Mouse (Mus musculus) embryonic facial prominence, embryonic 11.5 days (tissue): ENCODE measurements around the gene Anxa9. TPM values are rescaled to one million over a fixed set of nuclear protein-coding genes. Genes with fewer than 3 reads are reported as not detected.

Source experiments
- ATAC-seq: fragments of 200-750 bp; cut with Nextera tagmentation; replicated peaks from 2 replicates; pipeline ENCODE4 v1.8.0; 2017; ENCODE audit warnings: low read depth; ENCODE audit not compliant: insufficient number of reproducible peaks, low FRiP score, low TSS enrichment
- DNase-seq: peaks from one replicate; pipeline ENCODE4 v3.0.0-alpha.2; 2015; ENCODE audit warnings: low spot score
- H3K27ac ChIP-seq: fragments of 300-500 bp; sonication (generic); replicated peaks from 2 replicates; pipeline ENCODE4 v1.5.1; 2014; ENCODE audit warnings: mild to moderate bottlenecking, low read depth, low read length, control low read depth
- H3K27me3 ChIP-seq: fragments of 300-500 bp; sonication (generic); 2 replicates; pipeline ENCODE4 v1.6.1; 2014; ENCODE audit warnings: mild to moderate bottlenecking, low read length, moderate library complexity, mixed read lengths; ENCODE audit not compliant: control insufficient read depth, insufficient read depth
- H3K36me3 ChIP-seq: fragments of 300-500 bp; sonication (generic); replicated peaks from 2 replicates; pipeline ENCODE4 v1.6.1; 2014; ENCODE audit warnings: low read depth, mild to moderate bottlenecking, low read length, moderate library complexity, mixed read lengths; ENCODE audit not compliant: control insufficient read depth, insufficient read depth
- H3K4me1 ChIP-seq: fragments of 300-500 bp; sonication (generic); 2 replicates; pipeline ENCODE4 v1.6.1; 2014; ENCODE audit warnings: low read length, mixed read lengths; ENCODE audit not compliant: control insufficient read depth, insufficient read depth
- H3K4me2 ChIP-seq: fragments of 300-500 bp; sonication (generic); 2 replicates; pipeline ENCODE4 v1.6.1; 2014; ENCODE audit warnings: low read depth, mild to moderate bottlenecking, control low read depth, low read length, moderate library complexity
- H3K4me3 ChIP-seq: fragments of 300-500 bp; sonication (generic); 2 replicates; pipeline ENCODE4 v1.5.1; 2014; ENCODE audit warnings: low read depth, low read length, control low read depth
- H3K9ac ChIP-seq: fragments of 300-500 bp; sonication (generic); replicated peaks from 2 replicates; pipeline ENCODE4 v1.6.1; 2014; ENCODE audit warnings: mild to moderate bottlenecking, control low read depth, low read length
- H3K9me3 ChIP-seq: fragments of 300-500 bp; sonication (generic); replicated peaks from 2 replicates; pipeline ENCODE4 v1.6.1; 2016; ENCODE audit warnings: mild to moderate bottlenecking, low read length, inconsistent platforms, mixed read lengths; ENCODE audit not compliant: control insufficient read depth
- WGBS: fragments of 180-500 bp; shearing (Covaris S2); extraction: QIAGEN DNeasy Blood & Tissue Kit; methylation state at CpG from one replicate; pipeline ENCODE4 v1.1.7; 2014; 5-methylcytosine and 5-hydroxymethylcytosine counted together
- polyA plus RNA-seq: library from polyadenylated mRNA; unstranded; fragments of >200 nt; fragmentation: Nextera tagmentation; extraction: Ambion mirVana; gene quantifications from 2 replicates; pipeline ENCODE4 v1.2.1, GENCODE M21; 2014

Anxa9 gene
- polyA plus RNA-seq, 1 experiment from 2014 or later: 1.5 TPM

GRCm38 (mm10) chr3:95250783-95251424 lies 56.1 kb downstream of the Anxa9 start, which contains the start of gene Bnipl:
TSS of gene Bnipl (minus strand) at chr3:95251193.
- no peaks in the 10 kb centered on the region; the same call in 1 of the 2 replicates for H3K36me3 ChIP-seq
- H3K27me3 ChIP-seq: no peaks in the 10 kb centered on the region
- H3K4me1 ChIP-seq: no peaks in the 10 kb centered on the region
- no peak within 1 kb of the TSS for H3K4me3 ChIP-seq
- no peak within 1 kb of the TSS for H3K9ac ChIP-seq
- 54% methylated on average over 7 of the region's 7 CpGs for WGBS
- peak; percentile 62; the same call in 1 of the 2 replicates for ATAC-seq
- no peak for DNase-seq
- H3K9me3 ChIP-seq: no peaks in the 10 kb centered on the region
- H3K4me2 ChIP-seq: no peak within 1 kb of the TSS
- H3K27ac ChIP-seq: no peak within 1 kb of the TSS

- ATAC-seq (no peak), DNase-seq (no peak)
- Histone ChIP-seq H3K4me1 (no peaks in the 10 kb centered on the region), H3K4me2 (no peak overlapping the region), H3K36me3 (no peaks in the 10 kb centered on the region; the same call in 1 of the 2 replicates), H3K9me3 (no peaks in the 10 kb centered on the region), H3K9ac (no peak overlapping the region), H3K27ac (no peak overlapping the region), H3K4me3 (no peak overlapping the region), H3K27me3 (no peaks in the 10 kb centered on the region)
- WGBS: 75% methylated on average over 5 of the region's 5 CpGs
Observed at GRCm38 (mm10) chr3:95250361-95250760, 56.6 kb downstream of the Anxa9 start.

- Histone ChIP-seq H3K27me3 (no peaks in the 10 kb centered on the region), H3K4me3 (no peak overlapping the region), H3K4me1 (no peaks in the 10 kb centered on the region), H3K9ac (no peak overlapping the region), H3K4me2 (no peak overlapping the region), H3K27ac (no peak overlapping the region), H3K36me3 (no peaks in the 10 kb centered on the region), H3K9me3 (no peaks in the 10 kb centered on the region)
- 73% methylated on average over 1 of the region's 1 CpGs for WGBS
- DNase-seq: no peak
- no peak for ATAC-seq
Observed at GRCm38 (mm10) chr3:95247660-95248336, 59.2 kb downstream of the Anxa9 start.

- Histone ChIP-seq H3K9ac (no peak overlapping the region), H3K4me2 (no peak overlapping the region), H3K36me3 (no peaks in the 10 kb centered on the region), H3K9me3 (no peaks in the 10 kb centered on the region), H3K27ac (no peak overlapping the region), H3K4me3 (no peak overlapping the region), H3K4me1 (no peaks in the 10 kb centered on the region), H3K27me3 (no peaks in the 10 kb centered on the region)
- ATAC-seq (no peak), DNase-seq (no peak)
- 88% methylated on average over 5 of the region's 5 CpGs for WGBS
Observed at GRCm38 (mm10) chr3:95246465-95247231, 60.3 kb downstream of the Anxa9 start.

Other genes with a start within 250 kb of the Anxa9 start
- 15.4 and 16.1 TPM in 2 replicates for gene Pip5k1a, start 200.2 kb downstream of the Anxa9 start, polyA plus RNA-seq
- gene Vps72, start 196.2 kb downstream of the Anxa9 start, polyA plus RNA-seq: 229 and 232 TPM in 2 replicates
- gene Tmod4, start 182.7 kb downstream of the Anxa9 start, polyA plus RNA-seq: 0.28 and 0.42 TPM in 2 replicates
- gene Scnm1, start 173.2 kb downstream of the Anxa9 start, polyA plus RNA-seq: 71.8 and 84.0 TPM in 2 replicates
- gene Lysmd1, start 173.1 kb downstream of the Anxa9 start, polyA plus RNA-seq: 13.2 and 15.1 TPM in 2 replicates
- gene Tnfaip8l2, start 164.8 kb downstream of the Anxa9 start, polyA plus RNA-seq: 2.0 and 2.5 TPM in 2 replicates
- 8.6 and 9.5 TPM in 2 replicates for gene Sema6c, start 146.7 kb downstream of the Anxa9 start, polyA plus RNA-seq
- gene Gabpb2, start 89.3 kb downstream of the Anxa9 start, polyA plus RNA-seq: 5.7 and 6.7 TPM in 2 replicates
- gene Cdc42se1, start 78.4 kb downstream of the Anxa9 start, polyA plus RNA-seq: 93.9 and 105 TPM in 2 replicates
- gene Mllt11, start 75.0 kb downstream of the Anxa9 start, polyA plus RNA-seq: 52.9 and 56.9 TPM in 2 replicates
- 0.54 TPM in 1 of 2 replicates, not detected in the other for gene Gm128, start 65.6 kb downstream of the Anxa9 start, polyA plus RNA-seq
- 2.9 and 4.0 TPM in 2 replicates for gene Bnipl, start 56.0 kb downstream of the Anxa9 start, polyA plus RNA-seq
- 45.7 and 46.8 TPM in 2 replicates for gene Mindy1, start 25.8 kb downstream of the Anxa9 start, polyA plus RNA-seq
- 25.9 and 28.2 TPM in 2 replicates for gene Prune1, start 25.1 kb downstream of the Anxa9 start, polyA plus RNA-seq
- gene Cers2, start 7.6 kb upstream of the Anxa9 start, polyA plus RNA-seq: 117 and 118 TPM in 2 replicates
- gene Setdb1, start 50.0 kb upstream of the Anxa9 start, polyA plus RNA-seq: 66.2 and 67.3 TPM in 2 replicates
- not detected in 2 replicates for gene 4930558C23Rik, start 95.7 kb upstream of the Anxa9 start, polyA plus RNA-seq
- gene Arnt, start 127.2 kb upstream of the Anxa9 start, polyA plus RNA-seq: 28.7 and 29.3 TPM in 2 replicates
- 11.6 and 13.2 TPM in 2 replicates for gene Ctsk, start 192.1 kb upstream of the Anxa9 start, polyA plus RNA-seq
- gene Ctss, start 219.6 kb upstream of the Anxa9 start, polyA plus RNA-seq: 10.8 and 11.0 TPM in 2 replicates